Mouse (Mus musculus): Measurements from ENCODE around the gene 4931428L18Rik. TPM values are rescaled to one million over a fixed set of nuclear protein-coding genes. Genes with fewer than 3 reads are reported as not detected.
A peak's percentile ranks its signal among the peaks of the same experiment; 100 is the strongest.

The 4931428L18Rik gene
- not detected in 2 replicates for polyA plus RNA-seq (2014; fragmentation: Nextera tagmentation; extraction: Ambion mirVana)

DNA sequence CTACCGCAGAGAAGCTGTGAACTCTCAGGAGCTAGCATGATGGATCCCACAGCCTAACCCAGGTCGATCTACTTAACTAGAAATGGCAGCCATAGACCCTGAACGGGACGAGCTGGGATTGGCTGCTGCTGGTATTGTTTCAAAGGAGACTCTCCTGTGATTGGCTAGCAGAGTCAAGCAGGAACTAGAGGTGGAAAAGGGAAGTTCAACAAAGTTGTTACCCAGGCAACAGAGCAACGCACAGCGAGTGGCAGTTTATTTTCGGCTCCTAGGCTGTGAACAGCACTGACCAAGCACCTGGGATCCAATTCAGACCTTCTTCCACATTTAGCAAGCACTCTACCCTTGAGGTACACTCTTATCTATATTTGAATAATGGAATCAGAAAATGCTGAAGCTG, at the start of gene 4931428L18Rik, which contains the start of gene Pih1d3:
TSS of gene 4931428L18Rik (minus strand) at position 121 of the 400 bp plus-strand sequence.
TSS of gene Pih1d3 (plus strand) at position 275 of the 400 bp plus-strand sequence.
- H3K9me3 ChIP-seq (replicated peaks; ENCODE audit: control insufficient read depth, low read length) = no peaks in the 10 kb centered on the region
- no peak for ATAC-seq
- WGBS = 84% methylated on average over 7 of the region's 7 CpGs
- no peak within 1 kb of the TSS for H3K9ac ChIP-seq (ENCODE audit: low read length)
- H3K4me1 ChIP-seq (ENCODE audit: control insufficient read depth, insufficient read depth, low read length) = no peaks in the 10 kb centered on the region
- H3K27ac ChIP-seq (ENCODE audit: low read depth, low read length) = no peak within 1 kb of the TSS
- H3K4me3 ChIP-seq (ENCODE audit: low read depth, low read length) = no peak within 1 kb of the TSS
- H3K27me3 ChIP-seq (replicated peaks; ENCODE audit: control insufficient read depth, insufficient read depth, low read length) = no peaks in the 10 kb centered on the region
- no peaks in the 10 kb centered on the region for H3K36me3 ChIP-seq (ENCODE audit: control insufficient read depth, insufficient read depth, low read length)
- no peak for DNase-seq (ENCODE audit: low spot score)
- no peak within 1 kb of the TSS for H3K4me2 ChIP-seq (ENCODE audit: low read length)

DNA sequence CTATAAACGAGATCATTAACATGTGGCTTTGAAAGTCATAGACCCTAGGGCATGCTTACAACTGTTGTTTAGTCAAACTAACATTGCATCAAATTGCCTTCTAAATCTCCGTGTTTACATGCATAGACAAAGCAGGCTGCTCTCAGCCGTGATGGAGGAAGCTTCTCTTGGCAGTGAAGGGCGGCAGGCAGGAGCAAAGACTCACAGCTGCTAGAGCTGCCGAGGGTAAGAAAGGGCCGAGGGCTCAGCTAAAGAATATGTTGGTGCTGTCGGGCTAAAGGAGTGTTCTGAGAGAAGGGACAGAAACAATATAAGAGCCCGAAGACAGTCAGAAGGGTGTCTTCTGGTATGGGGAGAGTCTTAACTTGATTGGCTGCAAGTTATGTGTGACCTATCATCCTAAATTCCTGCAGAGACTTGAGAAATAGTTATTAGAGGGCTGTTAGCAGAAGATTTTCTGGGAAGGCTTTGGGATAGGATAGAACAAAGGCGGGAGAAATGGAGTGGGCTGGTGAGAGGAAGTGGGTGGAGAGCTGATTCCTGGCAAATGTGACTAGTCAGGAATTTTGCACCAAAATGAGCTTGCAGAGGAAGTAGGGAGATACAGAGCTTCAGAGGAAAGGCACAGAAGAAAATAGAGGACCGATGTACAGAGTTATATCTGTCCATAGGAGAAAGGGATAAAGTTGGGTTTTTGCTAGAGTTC, 37.9 kb upstream of the 4931428L18Rik start:
- Histone ChIP-seq H3K4me2 (ENCODE audit: low read length) (no peak overlapping the region), H3K9me3 (replicated peaks; ENCODE audit: control insufficient read depth, low read length) (no peaks in the 10 kb centered on the region), H3K27ac (ENCODE audit: low read depth, low read length) (no peak overlapping the region), H3K9ac (ENCODE audit: low read length) (no peak overlapping the region), H3K4me1 (ENCODE audit: control insufficient read depth, insufficient read depth, low read length) (no peaks in the 10 kb centered on the region), H3K36me3 (ENCODE audit: control insufficient read depth, insufficient read depth, low read length) (no peaks in the 10 kb centered on the region), H3K4me3 (ENCODE audit: low read depth, low read length) (no peak overlapping the region), H3K27me3 (replicated peaks; ENCODE audit: control insufficient read depth, insufficient read depth, low read length) (no peaks in the 10 kb centered on the region)
- DNase-seq (ENCODE audit: low spot score) (no peak), ATAC-seq (no peak)
- 67% methylated on average over 10 of the region's 10 CpGs for WGBS

GRCm38 (mm10) chr1:31233319-31234036, 11.0 kb upstream of the 4931428L18Rik start:
- peak; percentile 96 for ATAC-seq
- H3K27me3 ChIP-seq (replicated peaks; ENCODE audit: control insufficient read depth, insufficient read depth, low read length) = peaks cover 19% of the 10 kb centered on the region

GRCm38 (mm10) chr1:31220599-31221250, 1.8 kb downstream of the 4931428L18Rik start:
- DNase-seq (ENCODE audit: low spot score) (no peak), ATAC-seq (no peak)
- Histone ChIP-seq H3K4me1 (ENCODE audit: control insufficient read depth, insufficient read depth, low read length) (no peaks in the 10 kb centered on the region), H3K27me3 (replicated peaks; ENCODE audit: control insufficient read depth, insufficient read depth, low read length) (no peaks in the 10 kb centered on the region), H3K9me3 (replicated peaks; ENCODE audit: control insufficient read depth, low read length) (no peaks in the 10 kb centered on the region), H3K4me3 (ENCODE audit: low read depth, low read length) (no peak overlapping the region), H3K4me2 (ENCODE audit: low read length) (no peak overlapping the region), H3K27ac (ENCODE audit: low read depth, low read length) (no peak overlapping the region), H3K36me3 (ENCODE audit: control insufficient read depth, insufficient read depth, low read length) (no peaks in the 10 kb centered on the region), H3K9ac (ENCODE audit: low read length) (no peak overlapping the region)
- WGBS = 87% methylated on average over 4 of the region's 4 CpGs

More at GRCm38 (mm10) chr1:31233319-31234036, 11.0 kb upstream of the 4931428L18Rik start:
- H3K9me3 ChIP-seq (replicated peaks; ENCODE audit: control insufficient read depth, low read length) = no peaks in the 10 kb centered on the region
- H3K4me3 ChIP-seq (ENCODE audit: low read depth, low read length) = no peak overlapping the region
- H3K36me3 ChIP-seq (ENCODE audit: control insufficient read depth, insufficient read depth, low read length) = no peaks in the 10 kb centered on the region
- no peak overlapping the region for H3K27ac ChIP-seq (ENCODE audit: low read depth, low read length)
- H3K9ac ChIP-seq (ENCODE audit: low read length) = no peak overlapping the region
- no peak overlapping the region for H3K4me2 ChIP-seq (ENCODE audit: low read length)
- H3K4me1 ChIP-seq (ENCODE audit: control insufficient read depth, insufficient read depth, low read length) = no peaks in the 10 kb centered on the region
- peak; percentile 94 for DNase-seq (ENCODE audit: low spot score)

GRCm38 (mm10) chr1:31214831-31215230, 7.7 kb downstream of the 4931428L18Rik start:
- no peaks in the 10 kb centered on the region for H3K4me1 ChIP-seq (ENCODE audit: control insufficient read depth, insufficient read depth, low read length)
- no peak overlapping the region for H3K4me2 ChIP-seq (ENCODE audit: low read length)
- no peak for DNase-seq (ENCODE audit: low spot score)
- H3K9me3 ChIP-seq (replicated peaks; ENCODE audit: control insufficient read depth, low read length) = no peaks in the 10 kb centered on the region
- WGBS = 94% methylated on average over 1 of the region's 1 CpGs
- H3K27me3 ChIP-seq (replicated peaks; ENCODE audit: control insufficient read depth, insufficient read depth, low read length) = no peaks in the 10 kb centered on the region
- no peaks in the 10 kb centered on the region for H3K36me3 ChIP-seq (ENCODE audit: control insufficient read depth, insufficient read depth, low read length)
- H3K27ac ChIP-seq (ENCODE audit: low read depth, low read length) = no peak overlapping the region
- H3K4me3 ChIP-seq (ENCODE audit: low read depth, low read length) = no peak overlapping the region
- no peak for ATAC-seq
- no peak overlapping the region for H3K9ac ChIP-seq (ENCODE audit: low read length)

DNA sequence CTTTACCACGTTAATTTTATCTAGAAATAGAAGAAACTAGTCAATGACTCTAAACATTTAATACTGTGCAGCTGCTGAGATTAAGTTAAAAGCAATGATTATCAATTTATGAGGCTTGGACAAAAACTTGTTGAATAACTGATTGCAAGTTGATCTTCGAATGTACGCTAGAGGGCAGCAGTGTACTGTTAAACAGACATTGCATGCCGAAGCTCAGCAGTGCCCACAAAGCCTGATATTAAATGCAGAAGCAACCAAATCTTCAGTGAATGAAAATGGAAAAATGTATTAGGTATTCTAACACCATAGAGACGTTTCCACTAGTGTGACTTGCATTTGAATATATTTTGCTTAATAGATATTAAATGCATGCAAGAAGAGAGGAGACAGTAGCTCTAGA, 12.3 kb downstream of the 4931428L18Rik start:
- Histone ChIP-seq H3K4me2 (ENCODE audit: low read length) (no peak overlapping the region), H3K4me3 (ENCODE audit: low read depth, low read length) (no peak overlapping the region), H3K27me3 (replicated peaks; ENCODE audit: control insufficient read depth, insufficient read depth, low read length) (no peaks in the 10 kb centered on the region), H3K27ac (ENCODE audit: low read depth, low read length) (no peak overlapping the region), H3K9ac (ENCODE audit: low read length) (no peak overlapping the region), H3K9me3 (replicated peaks; ENCODE audit: control insufficient read depth, low read length) (no peaks in the 10 kb centered on the region), H3K36me3 (ENCODE audit: control insufficient read depth, insufficient read depth, low read length) (no peaks in the 10 kb centered on the region), H3K4me1 (ENCODE audit: control insufficient read depth, insufficient read depth, low read length) (no peaks in the 10 kb centered on the region)
- ATAC-seq (peak; percentile 71; the same call in 1 of the 2 replicates), DNase-seq (ENCODE audit: low spot score) (peak; percentile 93)
- WGBS = under 1% methylated on average over 5 of the region's 5 CpGs

DNA sequence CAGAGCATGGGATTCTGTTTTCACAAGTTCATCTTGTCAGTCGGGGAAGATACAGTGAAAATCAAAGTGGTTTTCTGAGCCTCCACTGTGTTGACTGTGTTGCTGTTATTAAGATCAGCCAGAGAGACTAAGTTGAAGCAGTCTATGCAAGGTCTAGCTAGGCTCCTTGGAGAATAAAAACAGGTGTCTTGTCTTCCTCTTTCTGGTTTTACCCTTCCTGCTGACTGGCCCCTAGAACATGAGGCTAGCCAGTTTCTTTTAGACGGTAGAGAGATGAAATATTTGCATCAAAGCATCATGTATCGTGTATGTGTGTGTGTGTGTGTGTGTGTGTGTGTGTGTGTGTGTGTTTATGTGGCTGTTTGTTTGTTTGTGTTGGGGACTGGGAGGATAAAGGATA, 16.7 kb downstream of the 4931428L18Rik start:
- ATAC-seq = peak; percentile 50; the same call in 1 of the 2 replicates
- Histone ChIP-seq H3K4me2 (ENCODE audit: low read length) (no peak overlapping the region), H3K9ac (ENCODE audit: low read length) (no peak overlapping the region), H3K27me3 (replicated peaks; ENCODE audit: control insufficient read depth, insufficient read depth, low read length) (no peaks in the 10 kb centered on the region), H3K9me3 (replicated peaks; ENCODE audit: control insufficient read depth, low read length) (no peaks in the 10 kb centered on the region), H3K4me1 (ENCODE audit: control insufficient read depth, insufficient read depth, low read length) (no peaks in the 10 kb centered on the region), H3K4me3 (ENCODE audit: low read depth, low read length) (no peak overlapping the region), H3K36me3 (ENCODE audit: control insufficient read depth, insufficient read depth, low read length) (no peaks in the 10 kb centered on the region), H3K27ac (ENCODE audit: low read depth, low read length) (no peak overlapping the region)
- DNase-seq (ENCODE audit: low spot score) = no peak
- 71% methylated on average over 3 of the region's 3 CpGs for WGBS

DNA sequence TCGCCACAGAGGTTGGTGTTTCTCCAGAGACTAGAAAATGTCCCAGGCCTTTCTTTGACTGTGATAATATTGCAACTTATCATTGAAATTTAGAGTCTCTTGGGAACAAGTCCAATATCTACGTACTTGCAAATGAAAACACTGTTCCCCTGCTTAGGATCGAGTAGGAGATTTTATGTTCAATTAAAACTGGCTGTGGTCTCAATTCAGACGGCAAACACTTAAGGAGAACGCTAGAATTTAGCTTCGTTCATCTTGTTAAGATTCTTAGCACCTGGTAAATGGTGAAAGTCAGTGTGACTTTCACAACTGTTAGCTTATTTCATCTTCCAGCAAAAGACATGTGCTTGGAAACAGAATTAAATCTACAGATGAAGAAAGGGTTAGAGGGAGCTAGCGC, 17.1 kb downstream of the 4931428L18Rik start:
- no peak overlapping the region for H3K9ac ChIP-seq (ENCODE audit: low read length)
- H3K9me3 ChIP-seq (replicated peaks; ENCODE audit: control insufficient read depth, low read length) = no peaks in the 10 kb centered on the region
- DNase-seq (ENCODE audit: low spot score) = peak; percentile 16
- no peaks in the 10 kb centered on the region for H3K4me1 ChIP-seq (ENCODE audit: control insufficient read depth, insufficient read depth, low read length)
- no peak overlapping the region for H3K27ac ChIP-seq (ENCODE audit: low read depth, low read length)
- no peak overlapping the region for H3K4me3 ChIP-seq (ENCODE audit: low read depth, low read length)
- H3K36me3 ChIP-seq (ENCODE audit: control insufficient read depth, insufficient read depth, low read length) = no peaks in the 10 kb centered on the region
- ATAC-seq = no peak; the same call in 1 of the 2 replicates
- WGBS = 52% methylated on average over 7 of the region's 7 CpGs
- no peak overlapping the region for H3K4me2 ChIP-seq (ENCODE audit: low read length)
- H3K27me3 ChIP-seq (replicated peaks; ENCODE audit: control insufficient read depth, insufficient read depth, low read length) = no peaks in the 10 kb centered on the region

Data from forebrain, embryonic 14.5 days (tissue).